Mouse (Mus musculus) G1E (cell line): ENCODE measurements around the gene Garem2. TPM values are rescaled to one million over a fixed set of nuclear protein-coding genes. Genes with fewer than 3 reads are reported as not detected.

Experiments used
- ATAC-seq: 2 replicates; pipeline ENCODE4 v1.8.0; 2016; ENCODE audit warnings: mild to moderate bottlenecking; ENCODE audit not compliant: insufficient number of reproducible peaks, poor library complexity, low FRiP score, severe bottlenecking; ENCODE audit errors: extremely low read depth
- DNase-seq: peaks from one replicate; pipeline ENCODE4 v3.0.0; 2012; ENCODE audit warnings: low spot score
- H3K27me3 ChIP-seq: 2 replicates; pipeline ENCODE4 v1.6.1; 2012; ENCODE audit warnings: mild to moderate bottlenecking, low read length, inconsistent platforms; ENCODE audit not compliant: insufficient read depth
- H3K36me3 ChIP-seq: replicated peaks from 2 replicates; pipeline ENCODE3; 2012; ENCODE audit warnings: mild to moderate bottlenecking, inconsistent platforms
- H3K4me1 ChIP-seq: 2 replicates; pipeline ENCODE4 v1.6.1; 2012; ENCODE audit warnings: low read depth, low read length, inconsistent platforms, mixed read lengths; ENCODE audit not compliant: insufficient read depth
- H3K4me3 ChIP-seq: 2 replicates; pipeline ENCODE4 v1.5.1; 2012; ENCODE audit warnings: low read depth, mild to moderate bottlenecking, inconsistent platforms, low read length, moderate library complexity, mixed read lengths
- H3K9me3 ChIP-seq: replicated peaks from 2 replicates; pipeline ENCODE4 v1.6.1; 2012; ENCODE audit warnings: inconsistent platforms
- CTCF ChIP-seq: IDR thresholded peaks from 2 replicates; pipeline ENCODE4 v1.5.1; 2012; ENCODE audit warnings: low read depth, low read length, inconsistent platforms, mixed read lengths
- GATA1 ChIP-seq: IDR thresholded peaks from 2 replicates; pipeline ENCODE4 v1.6.1; 2012; ENCODE audit warnings: borderline replicate concordance, low read length, inconsistent platforms, mixed read lengths
- GATA2 ChIP-seq: IDR thresholded peaks from 2 replicates; pipeline ENCODE4 v1.6.1; 2012; ENCODE audit warnings: low read depth, low read length, inconsistent platforms, borderline replicate concordance
- POLR2AphosphoS5 ChIP-seq: IDR thresholded peaks from 2 replicates; pipeline ENCODE4 v1.6.1; 2012; ENCODE audit warnings: low read depth, low read length, inconsistent platforms; ENCODE audit not compliant: insufficient replicate concordance
- TAL1 ChIP-seq: conservative IDR thresholded peaks from 2 replicates; pipeline ENCODE4 v1.6.1; 2012; ENCODE audit warnings: low read depth, low read length, inconsistent platforms, mixed read lengths
- polyA plus RNA-seq: library from polyadenylated mRNA; stranded (reverse); fragments of >175 nt; gene quantifications from 2 replicates; pipeline ENCODE4 v1.2.3, GENCODE M21; 2012
- total RNA-seq, 2 experiments: library from RNA; stranded (forward) in 1 of 2; stranded (reverse) in 1 of 2; fragments of 200-1000 nt in 1 of 2; fragments of >200 nt in 1 of 2; fragmentation: Nextera tagmentation in 1 of 2; gene quantifications; 2 replicates each; pipeline ENCODE4 v1.2.3; 2014 to 2017

The Garem2 gene
- total and polyA plus RNA-seq, 3 experiments, result under 0.01 TPM; not detected in 2

GRCm38 (mm10) chr5:30161836-30162235 lies 56.9 kb downstream of the Garem2 start:
- DNase-seq, result no peak
- Histone ChIP-seq H3K4me1 (peaks cover 23% of the 10 kb centered on the region), H3K9me3 (no peaks in the 10 kb centered on the region), H3K36me3 (peaks cover 64% of the 10 kb centered on the region), H3K27me3 (no peaks in the 10 kb centered on the region), H3K4me3 (no peak overlapping the region)
- TF ChIP-seq TAL1, result no peak
- TF ChIP-seq POLR2AphosphoS5, result no peak
- TF ChIP-seq GATA1, result no peak
- TF ChIP-seq GATA2, result no peak
- TF ChIP-seq CTCF, result no peak
- no peak for ATAC-seq

DNA sequence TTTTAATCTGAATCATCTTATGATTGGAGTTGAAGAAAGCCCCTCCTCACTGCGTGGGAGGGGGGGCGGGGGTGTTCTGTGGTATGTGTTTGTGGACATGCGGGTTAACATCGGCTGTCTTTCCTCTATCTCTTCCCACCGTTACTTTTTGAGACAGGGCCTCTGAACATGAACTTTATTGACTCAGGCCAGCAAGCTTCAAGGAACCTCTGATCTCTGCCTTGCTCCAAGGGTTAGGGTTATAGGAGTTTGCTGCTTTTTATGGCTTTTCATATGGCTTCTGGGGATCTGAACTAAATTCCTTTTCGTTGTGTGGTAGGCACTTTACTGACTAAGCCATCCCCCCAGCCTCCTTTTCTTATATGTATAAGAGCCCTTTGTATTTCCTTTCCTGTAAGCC lies 57.4 kb downstream of the Garem2 start:
- Histone ChIP-seq H3K36me3 (peaks cover 67% of the 10 kb centered on the region), H3K9me3 (no peaks in the 10 kb centered on the region), H3K4me1 (peaks cover 19% of the 10 kb centered on the region), H3K4me3 (no peak overlapping the region), H3K27me3 (no peaks in the 10 kb centered on the region)
- no peak for ATAC-seq
- TF ChIP-seq GATA2, result no peak
- TF ChIP-seq TAL1, result no peak
- no peak for TF ChIP-seq CTCF
- no peak for TF ChIP-seq GATA1
- TF ChIP-seq POLR2AphosphoS5, result no peak
- DNase-seq, result no peak

GRCm38 (mm10) chr5:30165234-30165946 lies 60.4 kb downstream of the Garem2 start:
- H3K4me1 ChIP-seq, result peaks cover 12% of the 10 kb centered on the region
- H3K4me3 ChIP-seq, result no peak overlapping the region
- H3K27me3 ChIP-seq, result no peaks in the 10 kb centered on the region
- H3K9me3 ChIP-seq, result no peaks in the 10 kb centered on the region
- no peak for TF ChIP-seq GATA1
- no peak for TF ChIP-seq GATA2
- no peak for TF ChIP-seq POLR2AphosphoS5
- TF ChIP-seq CTCF, result no peak
- no peak for TF ChIP-seq TAL1
- ATAC-seq (no peak), DNase-seq (no peak)
- H3K36me3 ChIP-seq, result peaks cover 73% of the 10 kb centered on the region

Other genes with a start within 250 kb of the Garem2 start
- not detected in 2 replicates for gene Il6, start 92.0 kb upstream of the Garem2 start, total RNA-seq (2014; fragmentation: Nextera tagmentation)
- 0.16 TPM in 1 of 2 replicates, not detected in the other for gene Il6, start 92.0 kb upstream of the Garem2 start, total RNA-seq (2017)
- gene Il6, start 92.0 kb upstream of the Garem2 start, polyA plus RNA-seq, result not detected in 2 replicates
- 98.4 and 101 TPM in 2 replicates for gene Tyms, start 31.5 kb upstream of the Garem2 start, total RNA-seq (2014; fragmentation: Nextera tagmentation)
- 178 and 204 TPM in 2 replicates for gene Tyms, start 31.5 kb upstream of the Garem2 start, total RNA-seq (2017)
- gene Tyms, start 31.5 kb upstream of the Garem2 start, polyA plus RNA-seq, result 23.0 and 31.9 TPM in 2 replicates
- not detected in 2 replicates for gene 3110082J24Rik, start 925 bp downstream of the Garem2 start, total RNA-seq (2014; fragmentation: Nextera tagmentation)
- gene 3110082J24Rik, start 925 bp downstream of the Garem2 start, total RNA-seq (2017), result not detected in 2 replicates
- gene 3110082J24Rik, start 925 bp downstream of the Garem2 start, polyA plus RNA-seq, result not detected in 2 replicates
- gene Hadha, start 50.0 kb downstream of the Garem2 start, total RNA-seq (2014; fragmentation: Nextera tagmentation), result 121 and 133 TPM in 2 replicates
- gene Hadha, start 50.0 kb downstream of the Garem2 start, total RNA-seq (2017), result 162 and 168 TPM in 2 replicates
- gene Hadha, start 50.0 kb downstream of the Garem2 start, polyA plus RNA-seq, result 18.4 and 29.8 TPM in 2 replicates
- gene Hadhb, start 50.1 kb downstream of the Garem2 start, total RNA-seq (2014; fragmentation: Nextera tagmentation), result 61.4 and 74.9 TPM in 2 replicates
- gene Hadhb, start 50.1 kb downstream of the Garem2 start, total RNA-seq (2017), result 108 and 112 TPM in 2 replicates
- 16.3 and 51.3 TPM in 2 replicates for gene Hadhb, start 50.1 kb downstream of the Garem2 start, polyA plus RNA-seq
- gene Adgrf3, start 100.6 kb downstream of the Garem2 start, total RNA-seq (2014; fragmentation: Nextera tagmentation), result 1.1 and 1.3 TPM in 2 replicates
- gene Adgrf3, start 100.6 kb downstream of the Garem2 start, total RNA-seq (2017), result 0.11 and 0.23 TPM in 2 replicates
- 0.02 and 0.03 TPM in 2 replicates for gene Adgrf3, start 100.6 kb downstream of the Garem2 start, polyA plus RNA-seq
- gene Selenoi, start 127.4 kb downstream of the Garem2 start, total RNA-seq (2014; fragmentation: Nextera tagmentation), result 49.7 and 54.0 TPM in 2 replicates
- gene Selenoi, start 127.4 kb downstream of the Garem2 start, total RNA-seq (2017), result 41.7 and 55.2 TPM in 2 replicates
- 0.95 and 1.6 TPM in 2 replicates for gene Selenoi, start 127.4 kb downstream of the Garem2 start, polyA plus RNA-seq
- not detected in 2 replicates for gene Drc1, start 176.2 kb downstream of the Garem2 start, total RNA-seq (2014; fragmentation: Nextera tagmentation)
- gene Drc1, start 176.2 kb downstream of the Garem2 start, total RNA-seq (2017), result not detected in 2 replicates
- gene Drc1, start 176.2 kb downstream of the Garem2 start, polyA plus RNA-seq, result not detected in 2 replicates